Mouse (Mus musculus) erythroblast, embryonic 14.5 days (primary cell): Measurements from ENCODE around the gene Gdf11.

Source experiments
- GATA1 ChIP-seq: IDR thresholded peaks from 2 replicates; pipeline ENCODE4 v1.6.1; 2012; ENCODE audit warnings: low read length, inconsistent platforms, mixed read lengths
- TAL1 ChIP-seq: IDR thresholded peaks from 3 replicates; pipeline ENCODE4 v1.6.1; 2012; ENCODE audit warnings: low read length, inconsistent platforms, mixed read lengths

GRCm38 (mm10) chr10:128900698-128901097 is 9.2 kb upstream of the Gdf11 start, which contains the start of gene Cd63:
- TF ChIP-seq GATA1, result no peak
- TF ChIP-seq TAL1, result no peak
